Mouse (Mus musculus): ENCODE measurements around the gene Lrrc61. TPM values are rescaled to one million over a fixed set of nuclear protein-coding genes. Genes with fewer than 3 reads are reported as not detected.
A peak's percentile ranks its signal among the peaks of the same experiment; 100 is the strongest.

Lrrc61 gene
- polyA plus RNA-seq, 1 experiment from 2014 or later: 0.81 TPM

DNA sequence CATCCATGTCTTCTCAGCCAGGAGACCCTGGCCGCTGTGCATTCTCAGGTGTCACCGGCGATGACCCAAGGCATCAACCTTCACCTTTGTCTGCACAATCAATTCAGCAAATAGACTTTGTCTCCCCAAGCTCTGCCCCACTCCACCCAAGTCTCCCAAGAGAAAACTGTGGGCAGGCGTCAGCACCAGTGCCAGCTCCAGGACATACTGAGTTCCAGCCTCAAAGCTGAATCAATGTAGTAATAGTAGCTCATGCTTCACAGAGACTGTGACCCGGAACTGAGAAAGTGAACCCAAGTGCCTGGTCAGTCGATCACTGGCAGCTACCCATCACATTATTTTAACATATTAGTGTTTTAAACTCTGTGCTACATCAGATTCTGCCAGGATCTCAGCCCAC, 6.3 kb upstream of the Lrrc61 start:
- Histone ChIP-seq H3K4me3 (replicated peaks) (no peak overlapping the region), H3K4me2 (no peak overlapping the region), H3K36me3 (no peaks in the 10 kb centered on the region), H3K9me3 (replicated peaks) (no peaks in the 10 kb centered on the region), H3K27ac (no peak overlapping the region), H3K27me3 (no peaks in the 10 kb centered on the region), H3K9ac (no peak overlapping the region), H3K4me1 (replicated peaks) (0 out of 2 replicates have a peak, but pooled peaks cover 3% of the 10 kb centered on the region)
- no peak for DNase-seq
- no peak for ATAC-seq (ENCODE audit: low read depth)
- 67% methylated on average over 6 of the region's 6 CpGs for WGBS (ENCODE audit: insufficient replicate concordance)

DNA sequence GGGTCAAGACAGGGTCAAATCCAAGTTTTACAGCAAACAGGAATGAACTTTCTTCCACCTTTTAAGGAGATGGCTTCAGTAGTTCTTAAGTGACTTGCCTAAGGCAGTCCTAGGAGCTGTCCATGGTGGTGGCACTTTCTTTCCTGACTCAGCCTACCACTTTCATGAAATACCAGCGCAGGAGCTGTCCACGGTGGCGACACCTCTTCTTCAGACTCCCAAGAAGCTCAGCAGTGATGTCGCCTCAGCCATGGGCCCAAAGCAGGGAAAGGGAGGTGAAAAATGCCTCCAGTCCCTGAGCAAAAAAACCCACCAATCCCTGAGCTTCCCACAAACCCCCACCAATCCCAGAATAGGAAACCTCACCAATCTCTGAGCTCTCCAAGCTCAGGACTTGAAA, 1.7 kb upstream of the Lrrc61 start:
- DNase-seq: peak; percentile 54
- Histone ChIP-seq H3K9me3 (replicated peaks) (no peaks in the 10 kb centered on the region), H3K36me3 (no peaks in the 10 kb centered on the region), H3K4me2 (no peak overlapping the region), H3K9ac (no peak overlapping the region), H3K4me1 (replicated peaks) (peaks cover 10% of the 10 kb centered on the region), H3K4me3 (replicated peaks) (no peak overlapping the region), H3K27ac (no peak overlapping the region), H3K27me3 (no peaks in the 10 kb centered on the region)
- WGBS (ENCODE audit: insufficient replicate concordance): 23% methylated on average over 4 of the region's 4 CpGs
- ATAC-seq (ENCODE audit: low read depth): no peak

DNA sequence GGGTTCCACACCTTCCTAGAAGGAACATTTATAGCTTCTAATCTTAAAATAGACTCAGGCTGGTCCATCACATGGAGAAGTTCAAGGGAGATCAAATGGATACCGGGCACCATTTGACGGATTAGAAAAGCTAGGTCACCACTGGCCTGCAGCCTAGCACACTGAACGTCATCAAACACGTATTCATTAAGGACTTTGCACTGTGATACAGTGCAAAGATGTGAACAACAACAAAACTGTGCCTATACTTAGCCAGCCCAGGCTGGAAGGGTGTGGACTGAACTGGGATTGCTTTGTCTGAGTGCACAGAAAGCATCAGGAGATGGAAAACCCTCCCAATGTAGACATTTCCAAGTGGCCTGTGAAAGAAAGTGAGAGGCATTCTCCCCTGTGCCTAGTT, 777 bp upstream of the Lrrc61 start:
- peak overlapping the region; percentile 64; the same call in 1 of the 2 replicates for H3K9ac ChIP-seq
- ATAC-seq (ENCODE audit: low read depth) (no peak), DNase-seq (no peak)
- H3K4me1 ChIP-seq (replicated peaks): peaks cover 10% of the 10 kb centered on the region
- H3K4me2 ChIP-seq: peak overlapping the region; percentile 75
- 0 out of 2 replicates have a peak overlapping the region, but pooled peaks have one; percentile 58 for H3K4me3 ChIP-seq (replicated peaks)
- no peaks in the 10 kb centered on the region for H3K9me3 ChIP-seq (replicated peaks)
- no peaks in the 10 kb centered on the region for H3K27me3 ChIP-seq
- peak overlapping the region; percentile 81; the same call in 1 of the 2 replicates for H3K27ac ChIP-seq
- no peaks in the 10 kb centered on the region for H3K36me3 ChIP-seq
- WGBS (ENCODE audit: insufficient replicate concordance): 81% methylated on average over 4 of the region's 4 CpGs

DNA sequence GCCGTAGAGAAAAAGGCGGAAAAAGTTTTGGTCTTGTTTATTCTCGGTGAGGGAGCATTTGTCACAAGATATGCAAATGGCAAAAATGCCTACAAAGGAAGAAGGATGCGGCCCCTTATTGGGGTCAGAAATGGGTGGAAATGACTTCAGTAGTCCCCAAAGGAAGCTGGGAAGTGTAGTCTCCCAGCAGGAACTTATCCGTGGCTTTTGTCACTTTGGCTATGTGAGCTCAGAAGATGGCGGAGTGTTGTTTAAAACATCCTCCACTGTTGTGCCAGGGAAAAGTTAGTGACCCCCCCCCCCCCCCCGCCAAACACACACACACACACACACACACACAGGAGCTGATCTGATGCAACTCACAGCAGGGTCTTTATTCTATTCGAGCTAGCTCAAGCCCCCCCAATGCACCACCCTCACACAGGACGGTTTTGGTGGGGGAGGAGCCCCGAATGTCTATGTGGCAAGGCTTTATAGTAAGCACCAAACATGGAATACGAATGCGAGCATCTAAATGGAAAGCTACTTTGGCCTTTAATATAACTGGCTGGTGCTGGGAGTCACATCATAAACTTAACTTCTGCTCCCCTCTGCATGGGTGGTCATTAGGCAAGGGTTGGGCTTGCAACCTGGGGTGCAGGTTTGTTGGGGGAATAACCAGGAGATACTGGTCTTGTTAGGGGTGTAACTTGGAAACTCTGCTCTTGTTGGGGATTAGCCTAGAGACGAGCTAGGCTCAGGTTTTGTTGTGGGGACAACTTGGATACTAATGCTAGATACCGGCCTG, 701 bp downstream of the Lrrc61 start:
- Histone ChIP-seq H3K4me1 (replicated peaks) (peaks cover 10% of the 10 kb centered on the region), H3K27me3 (no peaks in the 10 kb centered on the region), H3K36me3 (no peaks in the 10 kb centered on the region), H3K4me3 (replicated peaks) (peak overlapping the region; percentile 58), H3K4me2 (peak overlapping the region; percentile 75), H3K9me3 (replicated peaks) (no peaks in the 10 kb centered on the region), H3K27ac (peak overlapping the region; percentile 81), H3K9ac (peak overlapping the region; percentile 64)
- DNase-seq (no peak), ATAC-seq (ENCODE audit: low read depth) (peak; percentile 58)
- 29% methylated on average over 14 of the region's 14 CpGs for WGBS (ENCODE audit: insufficient replicate concordance)

DNA sequence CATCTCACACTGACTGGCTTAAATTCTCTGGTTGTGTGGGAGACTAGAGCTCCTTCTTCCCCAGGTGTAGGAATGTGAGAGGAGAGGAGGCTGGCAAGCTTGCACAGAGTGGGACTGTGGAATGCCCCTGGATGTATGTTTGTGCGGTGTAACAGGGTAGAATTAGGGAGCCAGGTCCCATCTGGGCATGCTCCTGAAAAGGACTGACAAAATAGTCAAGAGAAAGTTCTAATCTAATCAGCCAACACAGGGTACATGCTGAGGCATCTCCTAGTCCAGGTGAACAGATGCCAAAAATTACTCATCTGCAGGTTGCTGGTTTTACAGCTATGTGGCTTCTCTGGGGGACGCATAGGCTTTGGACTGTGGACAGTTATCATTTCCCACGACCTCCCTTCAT, 1.4 kb downstream of the Lrrc61 start:
- DNase-seq (no peak), ATAC-seq (ENCODE audit: low read depth) (no peak)
- 83% methylated on average over 3 of the region's 3 CpGs for WGBS (ENCODE audit: insufficient replicate concordance)
- Histone ChIP-seq H3K36me3 (no peaks in the 10 kb centered on the region), H3K4me1 (replicated peaks) (peaks cover 10% of the 10 kb centered on the region), H3K4me2 (no peak overlapping the region), H3K4me3 (replicated peaks) (no peak overlapping the region), H3K27me3 (no peaks in the 10 kb centered on the region), H3K9me3 (replicated peaks) (no peaks in the 10 kb centered on the region), H3K9ac (no peak overlapping the region), H3K27ac (no peak overlapping the region)

DNA sequence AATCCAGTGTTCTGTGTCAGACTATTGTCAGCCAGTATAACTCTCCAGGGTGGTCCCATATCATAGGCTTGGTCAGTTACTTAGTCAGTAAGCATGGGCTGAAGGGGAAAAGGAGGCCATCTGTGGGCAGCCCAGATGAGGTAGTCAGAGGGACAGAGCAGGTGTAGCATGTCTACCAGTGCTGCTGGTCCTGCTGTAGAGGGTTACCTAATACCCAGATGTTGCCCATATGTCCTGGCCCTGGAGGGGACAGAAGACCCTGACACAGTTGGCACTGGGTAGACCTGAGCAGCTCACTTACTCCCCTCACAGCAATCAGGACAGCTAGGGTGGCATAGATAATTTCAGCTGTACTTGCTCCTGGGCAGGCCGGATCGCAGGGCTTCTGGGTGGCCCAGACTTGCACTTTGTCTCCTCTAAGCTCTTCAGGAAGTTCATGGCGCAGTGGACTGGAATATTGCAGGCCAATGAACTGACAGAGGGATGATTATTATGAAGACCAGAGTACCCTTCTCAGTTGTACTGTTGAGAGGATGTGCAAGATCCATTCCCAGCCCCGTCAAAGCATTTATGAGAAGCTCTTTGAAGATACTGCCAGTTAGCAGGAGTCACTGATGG, 11.2 kb downstream of the Lrrc61 start:
- no peak overlapping the region for H3K9ac ChIP-seq
- ATAC-seq (ENCODE audit: low read depth): no peak
- DNase-seq: no peak
- H3K9me3 ChIP-seq (replicated peaks): no peaks in the 10 kb centered on the region
- no peak overlapping the region for H3K4me3 ChIP-seq (replicated peaks)
- no peaks in the 10 kb centered on the region for H3K27me3 ChIP-seq
- H3K4me2 ChIP-seq: no peak overlapping the region
- WGBS (ENCODE audit: insufficient replicate concordance): 69% methylated on average over 4 of the region's 4 CpGs
- H3K27ac ChIP-seq: no peak overlapping the region
- 0 out of 2 replicates have a peak, but pooled peaks cover 7% of the 10 kb centered on the region for H3K4me1 ChIP-seq (replicated peaks)
- no peaks in the 10 kb centered on the region for H3K36me3 ChIP-seq

DNA sequence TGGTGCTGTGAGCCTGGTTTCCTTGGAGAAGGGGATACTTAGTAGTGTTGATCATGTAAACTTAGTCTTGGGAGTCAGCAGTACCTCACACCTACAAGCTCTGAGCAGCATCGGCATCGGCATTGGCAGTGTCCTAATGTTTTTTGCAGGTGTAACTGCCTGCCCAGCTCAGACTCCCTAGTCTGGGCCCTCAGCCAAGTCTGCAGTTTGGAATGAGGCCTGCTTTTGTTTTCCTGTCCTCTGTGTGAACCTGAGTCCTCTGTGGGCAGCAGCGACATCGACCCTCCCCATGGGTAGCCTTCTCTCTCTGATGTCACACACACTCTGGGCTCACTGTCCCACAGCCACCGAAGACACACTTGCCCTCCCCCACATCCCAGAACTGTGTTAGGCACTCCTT, 11.7 kb downstream of the Lrrc61 start:
- Histone ChIP-seq H3K4me2 (no peak overlapping the region), H3K9me3 (replicated peaks) (no peaks in the 10 kb centered on the region), H3K27me3 (no peaks in the 10 kb centered on the region), H3K4me3 (replicated peaks) (no peak overlapping the region), H3K4me1 (replicated peaks) (0 out of 2 replicates have a peak, but pooled peaks cover 7% of the 10 kb centered on the region), H3K27ac (no peak overlapping the region), H3K36me3 (no peaks in the 10 kb centered on the region), H3K9ac (no peak overlapping the region)
- no peak for DNase-seq
- ATAC-seq (ENCODE audit: low read depth): no peak
- 68% methylated on average over 5 of the region's 5 CpGs for WGBS (ENCODE audit: insufficient replicate concordance)

DNA sequence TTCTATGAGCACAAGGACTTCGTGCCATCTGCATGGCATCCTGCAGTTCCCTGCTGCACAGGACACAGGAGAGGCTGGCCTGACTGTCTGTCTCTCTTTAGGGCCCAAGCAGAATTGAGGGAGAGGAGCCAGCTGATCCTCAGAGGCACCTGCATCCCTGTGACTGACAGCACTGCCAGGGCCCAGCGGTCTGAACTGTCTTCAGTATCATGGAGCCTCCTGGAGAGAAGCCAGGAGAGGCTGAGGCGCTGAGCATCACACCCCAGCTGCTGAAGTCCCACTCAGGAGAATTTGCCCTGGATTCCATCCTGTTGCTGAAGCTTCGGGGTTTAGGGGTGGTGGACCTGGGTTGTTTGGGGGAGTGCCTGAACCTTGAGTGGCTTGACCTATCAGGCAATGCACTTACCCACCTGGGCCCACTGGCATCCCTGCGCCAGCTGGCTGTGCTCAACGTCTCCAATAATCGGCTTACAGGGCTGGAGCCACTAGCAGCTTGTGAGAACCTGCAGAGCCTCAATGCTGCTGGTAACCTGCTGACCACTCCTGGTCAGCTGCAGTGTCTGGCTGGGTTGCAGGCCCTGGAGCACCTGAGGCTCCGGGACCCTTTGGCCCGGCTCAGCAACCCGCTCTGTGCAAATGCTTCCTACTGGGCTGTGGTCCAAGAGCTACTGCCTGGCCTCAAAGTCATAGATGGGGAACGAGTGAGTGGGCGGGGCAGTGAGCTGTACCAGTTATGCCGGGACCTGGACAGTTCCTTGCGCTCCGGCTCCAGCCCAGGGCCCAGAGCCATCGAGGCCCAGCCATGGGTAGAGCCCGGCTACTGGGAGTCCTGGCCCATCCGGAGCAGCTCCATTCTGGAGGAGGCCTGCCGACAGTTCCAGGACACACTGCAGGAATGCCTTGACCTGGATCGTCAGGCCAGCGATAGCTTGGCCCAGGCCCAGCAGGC, 13.7 kb downstream of the Lrrc61 start:
- Histone ChIP-seq H3K36me3 (no peaks in the 10 kb centered on the region), H3K27me3 (no peaks in the 10 kb centered on the region), H3K27ac (no peak overlapping the region), H3K9ac (no peak overlapping the region), H3K4me3 (replicated peaks) (no peak overlapping the region), H3K4me2 (no peak overlapping the region), H3K4me1 (replicated peaks) (peaks cover 19% of the 10 kb centered on the region), H3K9me3 (replicated peaks) (no peaks in the 10 kb centered on the region)
- 76% methylated on average over 21 of the region's 21 CpGs for WGBS (ENCODE audit: insufficient replicate concordance)
- DNase-seq (no peak), ATAC-seq (ENCODE audit: low read depth) (no peak)

DNA sequence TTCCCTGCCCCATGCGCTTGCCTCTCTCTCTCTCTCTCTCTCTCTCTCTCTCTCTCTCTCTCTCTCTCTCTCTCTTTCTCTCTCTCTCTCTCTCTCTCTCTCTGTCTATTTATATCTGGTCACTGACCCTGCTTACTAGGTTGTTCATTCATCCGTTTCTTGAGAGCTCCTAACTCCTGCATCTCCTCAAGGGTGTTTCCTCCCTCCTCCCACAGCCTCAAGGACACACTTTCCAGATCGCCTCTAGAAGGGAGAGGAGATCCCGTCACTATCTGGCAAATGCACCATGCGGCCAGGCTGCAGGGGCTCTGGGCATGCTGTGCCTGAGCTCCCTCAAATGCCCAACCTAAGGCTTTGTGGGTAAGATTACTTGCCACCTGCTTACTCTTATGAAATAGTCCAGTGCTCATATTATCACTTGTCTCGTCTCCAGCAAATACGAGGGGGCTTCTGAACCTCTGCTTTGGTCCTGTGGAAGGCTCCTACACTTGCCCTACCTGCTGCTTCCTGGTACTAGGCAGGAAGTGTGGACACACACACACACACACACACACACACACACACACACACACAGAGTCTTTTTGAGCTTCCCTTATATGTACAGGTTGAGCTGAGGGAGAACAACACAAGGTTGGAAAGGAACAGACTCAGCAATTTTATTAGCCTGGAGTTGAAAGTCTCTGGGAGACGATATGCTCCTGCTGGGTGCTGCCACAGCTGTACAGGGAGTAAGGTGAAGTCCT, 14.6 kb downstream of the Lrrc61 start:
- H3K4me3 ChIP-seq (replicated peaks): no peak overlapping the region
- no peak overlapping the region for H3K9ac ChIP-seq
- 67% methylated on average over 8 of the region's 8 CpGs for WGBS (ENCODE audit: insufficient replicate concordance)
- H3K36me3 ChIP-seq: no peaks in the 10 kb centered on the region
- H3K27me3 ChIP-seq: no peaks in the 10 kb centered on the region
- H3K9me3 ChIP-seq (replicated peaks): no peaks in the 10 kb centered on the region
- H3K4me1 ChIP-seq (replicated peaks): peaks cover 20% of the 10 kb centered on the region
- H3K27ac ChIP-seq: no peak overlapping the region
- no peak overlapping the region for H3K4me2 ChIP-seq
- no peak for ATAC-seq (ENCODE audit: low read depth)
- DNase-seq: no peak

DNA sequence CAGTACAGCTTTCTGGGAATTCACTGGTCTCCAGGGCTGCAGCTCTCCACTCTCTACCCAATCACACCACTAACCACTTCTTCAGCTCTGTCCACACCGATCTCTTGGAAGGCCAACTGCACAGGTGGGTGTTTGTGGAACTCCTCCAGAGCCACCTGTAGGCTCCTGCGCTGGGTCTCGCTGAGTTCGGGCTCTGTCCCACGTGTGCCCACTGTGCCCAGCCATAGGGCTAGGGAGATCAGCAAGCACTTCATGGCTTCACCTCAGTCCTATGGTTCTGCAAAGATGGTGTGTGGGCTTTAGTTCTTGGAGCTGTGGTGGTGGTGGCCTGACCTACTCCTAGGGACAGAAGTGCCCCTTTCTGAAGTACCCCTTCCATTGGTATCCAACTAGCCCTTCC, 17.4 kb downstream of the Lrrc61 start:
- WGBS (ENCODE audit: insufficient replicate concordance): 78% methylated on average over 5 of the region's 5 CpGs
- Histone ChIP-seq H3K27me3 (no peaks in the 10 kb centered on the region), H3K27ac (no peak overlapping the region), H3K9me3 (replicated peaks) (no peaks in the 10 kb centered on the region), H3K4me2 (no peak overlapping the region), H3K36me3 (no peaks in the 10 kb centered on the region), H3K4me3 (replicated peaks) (no peak overlapping the region), H3K4me1 (replicated peaks) (peaks cover 13% of the 10 kb centered on the region), H3K9ac (no peak overlapping the region)
- no peak for ATAC-seq (ENCODE audit: low read depth)
- DNase-seq: no peak

All from liver, embryonic 13.5 days (tissue).